Mouse (Mus musculus): ENCODE measurements around the gene Psmb11. TPM values are rescaled to one million over a fixed set of nuclear protein-coding genes. Genes with fewer than 3 reads are reported as not detected.

Psmb11 gene
- polyA plus RNA-seq, 1 experiment, result 0.01 TPM

DNA sequence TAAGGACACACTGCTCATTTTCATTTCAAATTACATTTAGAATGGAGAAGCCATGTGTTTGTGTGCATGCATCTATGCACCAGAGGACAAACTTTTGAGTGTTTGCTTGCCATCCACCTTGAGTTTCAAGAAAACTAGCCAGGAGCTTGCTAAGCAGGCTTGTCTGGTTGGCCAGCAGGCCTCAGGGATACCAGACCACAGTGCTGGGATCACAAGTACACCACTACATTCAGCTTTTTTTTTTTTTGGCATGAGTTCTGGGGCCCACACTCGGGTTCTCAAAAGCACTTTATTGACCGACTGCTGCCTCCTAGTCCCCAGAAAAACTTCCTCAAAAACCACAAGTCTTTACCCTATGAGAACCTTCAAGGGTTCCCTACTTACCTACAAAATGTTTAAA is 53.1 kb downstream of the Psmb11 start:
- TF ChIP-seq CEBPB (IDR thresholded peaks at IDR 0.05; ENCODE audit: low read depth), result no peak
- no peak for TF ChIP-seq CTCF (IDR thresholded peaks at IDR 0.05; ENCODE audit: control insufficient read depth, insufficient read depth, insufficient read length)
- TF ChIP-seq FOSL1 (IDR thresholded peaks at IDR 0.05; ENCODE audit: insufficient read depth, low read length, poor library complexity, severe bottlenecking), result no peak
- TF ChIP-seq MYOG (IDR thresholded peaks at IDR 0.05; ENCODE audit: control insufficient read depth, extremely low read depth, insufficient read length), result no peak
- no peaks in the 10 kb centered on the region for H3K79me2 ChIP-seq (ENCODE audit: control insufficient read depth, insufficient read depth)
- peaks cover 6% of the 10 kb centered on the region for H3K79me3 ChIP-seq (ENCODE audit: low read depth)
- H3ac ChIP-seq (ENCODE audit: control insufficient read depth, insufficient read length, low read depth), result no peak overlapping the region
- H3K27me3 ChIP-seq (ENCODE audit: control insufficient read depth, insufficient read depth, insufficient read length), result no peaks in the 10 kb centered on the region
- H3K4me3 ChIP-seq (ENCODE audit: insufficient read depth, poor library complexity, severe bottlenecking), result no peak overlapping the region
- peaks cover 63% of the 10 kb centered on the region for H3K36me3 ChIP-seq (ENCODE audit: control insufficient read depth, insufficient read depth)

DNA sequence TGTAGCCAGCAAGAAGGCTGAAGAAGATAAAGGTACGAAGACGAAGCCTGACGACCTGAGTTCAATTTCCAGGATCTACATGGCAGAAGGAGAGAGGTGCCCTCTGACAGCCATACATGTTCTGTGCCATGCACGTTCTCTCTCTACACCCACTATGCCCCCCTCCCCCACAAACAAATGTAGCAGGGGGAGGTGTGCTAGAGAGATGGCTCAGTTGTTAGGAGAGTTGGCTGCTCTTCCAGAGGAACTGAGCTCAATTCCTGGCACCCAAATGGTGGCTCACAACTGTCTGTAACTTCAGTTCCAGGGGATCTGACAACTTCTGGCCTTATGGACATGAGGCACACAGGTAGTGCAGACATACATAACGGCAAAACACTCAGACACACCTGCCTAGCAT is 55.1 kb downstream of the Psmb11 start:
- Histone ChIP-seq H3K4me3 (ENCODE audit: insufficient read depth, poor library complexity, severe bottlenecking) (no peak overlapping the region), H3ac (ENCODE audit: control insufficient read depth, insufficient read length, low read depth) (no peak overlapping the region), H3K27me3 (ENCODE audit: control insufficient read depth, insufficient read depth, insufficient read length) (no peaks in the 10 kb centered on the region), H3K36me3 (ENCODE audit: control insufficient read depth, insufficient read depth) (peaks cover 59% of the 10 kb centered on the region), H3K79me3 (ENCODE audit: low read depth) (peaks cover 11% of the 10 kb centered on the region), H3K79me2 (ENCODE audit: control insufficient read depth, insufficient read depth) (peaks cover 13% of the 10 kb centered on the region)
- no peak for TF ChIP-seq CEBPB (IDR thresholded peaks at IDR 0.05; ENCODE audit: low read depth)
- TF ChIP-seq USF1 (IDR thresholded peaks at IDR 0.05; ENCODE audit: low read depth), result no peak
- no peak for TF ChIP-seq FOSL1 (IDR thresholded peaks at IDR 0.05; ENCODE audit: insufficient read depth, low read length, poor library complexity, severe bottlenecking)
- TF ChIP-seq MAX (IDR thresholded peaks at IDR 0.05), result no peak
- no peak for TF ChIP-seq CTCF (IDR thresholded peaks at IDR 0.05; ENCODE audit: control insufficient read depth, insufficient read depth, insufficient read length)
- no peak for TF ChIP-seq MYOG (IDR thresholded peaks at IDR 0.05; ENCODE audit: control insufficient read depth, extremely low read depth, insufficient read length)
- TF ChIP-seq MYOD1 (IDR thresholded peaks at IDR 0.05; ENCODE audit: control insufficient read depth, insufficient read length, low read depth), result no peak

DNA sequence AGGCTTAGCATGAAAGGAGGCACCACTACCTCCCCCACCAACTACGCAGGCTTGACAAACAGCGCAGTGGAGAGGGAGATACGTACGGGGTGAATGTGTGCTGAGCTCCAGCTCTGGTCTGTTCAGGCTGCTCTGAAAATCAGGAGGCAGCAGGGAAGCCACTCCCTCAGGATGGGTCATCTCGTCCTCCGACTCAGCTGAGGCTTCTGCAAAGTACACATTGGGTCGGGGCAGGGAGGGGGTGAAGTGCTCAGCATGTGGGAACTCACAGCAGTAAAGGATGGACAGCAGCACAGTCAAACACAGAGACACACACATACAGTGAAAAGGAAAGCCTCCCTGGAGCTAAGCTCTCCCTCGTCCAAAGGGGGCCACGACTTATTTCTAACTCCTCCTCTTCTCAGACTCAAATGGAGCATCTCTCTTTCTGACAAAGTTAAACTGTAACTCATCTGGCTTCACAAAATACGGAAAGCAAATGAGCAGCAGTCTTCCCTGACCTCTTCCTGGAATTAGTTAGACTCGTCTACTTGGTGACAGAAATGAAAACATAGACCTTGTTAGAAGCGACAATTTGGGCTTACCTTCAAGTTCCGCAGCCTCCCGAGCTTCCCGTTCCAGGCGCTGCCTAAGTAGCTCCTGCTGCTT is 57.5 kb downstream of the Psmb11 start:
- no peaks in the 10 kb centered on the region for H3K27me3 ChIP-seq (ENCODE audit: control insufficient read depth, insufficient read depth, insufficient read length)
- peaks cover 29% of the 10 kb centered on the region for H3K79me3 ChIP-seq (ENCODE audit: low read depth)
- no peak overlapping the region for H3K4me3 ChIP-seq (ENCODE audit: insufficient read depth, poor library complexity, severe bottlenecking)
- TF ChIP-seq CTCF (IDR thresholded peaks at IDR 0.05; ENCODE audit: control insufficient read depth, insufficient read depth, insufficient read length) (no peak), CEBPB (IDR thresholded peaks at IDR 0.05; ENCODE audit: low read depth) (no peak), MYOG (IDR thresholded peaks at IDR 0.05; ENCODE audit: control insufficient read depth, extremely low read depth, insufficient read length) (no peak), MAX (IDR thresholded peaks at IDR 0.05) (no peak), MYOD1 (IDR thresholded peaks at IDR 0.05; ENCODE audit: control insufficient read depth, insufficient read length, low read depth) (no peak), USF1 (IDR thresholded peaks at IDR 0.05; ENCODE audit: low read depth) (no peak), FOSL1 (IDR thresholded peaks at IDR 0.05; ENCODE audit: insufficient read depth, low read length, poor library complexity, severe bottlenecking) (no peak)
- H3K79me2 ChIP-seq (ENCODE audit: control insufficient read depth, insufficient read depth), result peaks cover 38% of the 10 kb centered on the region
- no peak overlapping the region for H3ac ChIP-seq (ENCODE audit: control insufficient read depth, insufficient read length, low read depth)
- peaks cover 67% of the 10 kb centered on the region for H3K36me3 ChIP-seq (ENCODE audit: control insufficient read depth, insufficient read depth)

Small RNAs within 50 kb of the gene (microRNA-seq; reads per million reads assigned to microRNA genes)
- gene Mir686 (ENCODE audit: borderline microRNAs expressed), result not detected
- gene Mir6948 (ENCODE audit: borderline microRNAs expressed), result 0.28 reads per million

Other genes with a start within 250 kb of the Psmb11 start
- 0.35 TPM for gene Slc7a7, start 203.7 kb upstream of the Psmb11 start, polyA plus RNA-seq (2012; fragmentation: generic; extraction: Trizol)
- 518 TPM for gene Mrpl52, start 194.5 kb upstream of the Psmb11 start, polyA plus RNA-seq (2012; fragmentation: generic; extraction: Trizol)
- 118 TPM for gene Mmp14, start 189.8 kb upstream of the Psmb11 start, polyA plus RNA-seq (2012; fragmentation: generic; extraction: Trizol)
- 72.8 TPM for gene Lrp10, start 157.3 kb upstream of the Psmb11 start, polyA plus RNA-seq (2012; fragmentation: generic; extraction: Trizol)
- gene Rem2, start 145.3 kb upstream of the Psmb11 start, polyA plus RNA-seq (2012; fragmentation: generic; extraction: Trizol), result 0.56 TPM
- 174 TPM for gene Prmt5, start 103.9 kb upstream of the Psmb11 start, polyA plus RNA-seq (2012; fragmentation: generic; extraction: Trizol)
- 30.0 TPM for gene Haus4, start 66.8 kb upstream of the Psmb11 start, polyA plus RNA-seq (2012; fragmentation: generic; extraction: Trizol)
- gene Ajuba, start 43.9 kb upstream of the Psmb11 start, polyA plus RNA-seq (2012; fragmentation: generic; extraction: Trizol), result 50.7 TPM
- 6.0 TPM for gene 4931414P19Rik, start 15.4 kb upstream of the Psmb11 start, polyA plus RNA-seq (2012; fragmentation: generic; extraction: Trizol)
- 469 TPM for gene Psmb5, start 3.4 kb upstream of the Psmb11 start, polyA plus RNA-seq (2012; fragmentation: generic; extraction: Trizol)
- gene Gm17606, start 19.5 kb downstream of the Psmb11 start, polyA plus RNA-seq (2012; fragmentation: generic; extraction: Trizol), result not detected
- 4.6 TPM for gene Cdh24, start 19.9 kb downstream of the Psmb11 start, polyA plus RNA-seq (2012; fragmentation: generic; extraction: Trizol)
- 40.0 TPM for gene 1700123O20Rik, start 64.8 kb downstream of the Psmb11 start, polyA plus RNA-seq (2012; fragmentation: generic; extraction: Trizol)
- gene Acin1, start 65.5 kb downstream of the Psmb11 start, polyA plus RNA-seq (2012; fragmentation: generic; extraction: Trizol), result 107 TPM
- not detected for gene Gm29776, start 77.4 kb downstream of the Psmb11 start, polyA plus RNA-seq (2012; fragmentation: generic; extraction: Trizol)
- not detected for gene Cebpe, start 90.7 kb downstream of the Psmb11 start, polyA plus RNA-seq (2012; fragmentation: generic; extraction: Trizol)
- gene Slc7a8, start 160.5 kb downstream of the Psmb11 start, polyA plus RNA-seq (2012; fragmentation: generic; extraction: Trizol), result not detected
- not detected for gene Rnf212b, start 192.7 kb downstream of the Psmb11 start, polyA plus RNA-seq (2012; fragmentation: generic; extraction: Trizol)
- gene Homez, start 249.5 kb downstream of the Psmb11 start, polyA plus RNA-seq (2012; fragmentation: generic; extraction: Trizol), result 1.3 TPM

All from C2C12 (cell line).